Mouse (Mus musculus): Measurements from ENCODE around the gene Blvrb. TPM values are rescaled to one million over a fixed set of nuclear protein-coding genes. Genes with fewer than 3 reads are reported as not detected.

Blvrb gene
- polyA plus RNA-seq, 1 experiment from 2014 or later = 82.4 TPM

DNA sequence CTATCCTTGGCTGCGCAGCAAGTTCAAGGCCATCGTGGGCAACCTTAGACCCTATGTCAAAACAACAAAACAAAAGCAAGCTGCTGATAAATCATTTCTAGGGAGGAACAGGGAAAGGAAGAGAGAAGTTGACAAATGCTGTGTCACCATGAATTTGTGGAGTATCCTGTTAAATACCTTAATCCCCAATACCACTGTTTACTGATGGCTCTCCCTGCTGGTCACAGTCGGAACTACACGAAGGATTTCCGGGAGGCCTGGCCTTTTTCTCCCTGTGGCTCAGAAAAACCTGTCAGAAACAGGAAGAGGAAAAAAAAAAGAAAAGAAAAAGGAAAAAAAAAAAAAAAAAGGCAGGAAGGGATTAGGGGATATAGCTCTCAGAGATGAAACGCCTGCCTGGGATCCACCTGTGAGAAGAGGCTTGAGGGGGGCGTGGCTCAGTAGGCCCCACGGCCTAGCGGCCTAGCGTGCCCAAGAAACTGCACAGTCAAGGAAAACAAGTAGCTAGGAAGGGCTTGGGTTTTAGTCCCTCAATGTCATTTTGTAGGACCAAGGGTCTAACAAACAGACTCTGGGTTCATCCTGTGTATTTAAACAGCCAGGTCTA lies 1.6 kb downstream of the Blvrb start:
- Histone ChIP-seq H3K9me3 (replicated peaks) (no peaks in the 10 kb centered on the region), H3K4me3 (peak overlapping the region; percentile 69; the same call in 1 of the 2 replicates), H3K4me2 (peak overlapping the region; percentile 97; the same call in 1 of the 2 replicates), H3K27ac (ENCODE audit: poor library complexity, severe bottlenecking) (peak overlapping the region; percentile 66), H3K9ac (no peak overlapping the region), H3K27me3 (replicated peaks) (peaks cover 23% of the 10 kb centered on the region), H3K36me3 (no peaks in the 10 kb centered on the region), H3K4me1 (replicated peaks) (peaks cover 27% of the 10 kb centered on the region)
- 50% methylated on average over 10 of the region's 10 CpGs for WGBS
- ATAC-seq (ENCODE audit: insufficient number of reproducible peaks, low FRiP score) = peak; percentile 38; the same call in 1 of the 2 replicates

- Histone ChIP-seq H3K4me3 (no peak overlapping the region), H3K27ac (ENCODE audit: poor library complexity, severe bottlenecking) (no peak overlapping the region), H3K36me3 (no peaks in the 10 kb centered on the region), H3K4me2 (no peak overlapping the region), H3K9me3 (replicated peaks) (no peaks in the 10 kb centered on the region), H3K9ac (no peak overlapping the region), H3K4me1 (replicated peaks) (peaks cover 21% of the 10 kb centered on the region), H3K27me3 (replicated peaks) (peaks cover 3% of the 10 kb centered on the region)
- no peak for ATAC-seq (ENCODE audit: insufficient number of reproducible peaks, low FRiP score)
- 99% methylated on average over 2 of the region's 2 CpGs for WGBS
These were observed 3.6 kb downstream of the Blvrb start for GRCm38 (mm10) chr7:27451359-27451758.

DNA sequence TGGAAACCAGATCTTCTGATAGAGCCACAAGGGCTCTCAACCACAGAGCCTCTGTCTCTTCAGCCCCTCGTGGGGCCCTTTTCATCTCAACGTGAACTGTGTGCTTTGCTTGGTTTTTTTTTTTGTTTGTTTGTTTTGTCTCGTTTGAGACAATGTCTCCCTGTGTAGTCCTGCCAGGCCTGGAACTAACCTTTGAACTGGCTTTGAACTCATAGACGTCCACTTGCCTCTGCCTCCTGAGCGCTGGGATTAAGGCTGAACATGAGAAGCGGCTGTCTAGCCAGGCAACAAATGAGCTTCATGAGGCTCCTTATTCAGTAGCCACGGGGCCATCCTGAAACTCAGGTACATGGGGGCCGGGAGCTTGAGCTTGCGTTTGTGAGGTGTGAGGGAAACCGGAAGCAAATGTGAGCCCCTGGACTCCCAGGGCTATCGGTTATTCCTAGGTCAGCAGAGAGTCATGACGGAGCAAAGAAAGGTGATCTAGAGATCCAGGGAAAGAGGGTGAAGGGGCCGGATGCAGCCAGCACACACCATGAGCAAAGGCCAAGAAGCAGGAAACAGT lies 4.5 kb downstream of the Blvrb start:
- Histone ChIP-seq H3K27me3 (replicated peaks) (no peaks in the 10 kb centered on the region), H3K4me3 (no peak overlapping the region), H3K4me2 (peak overlapping the region; percentile 27; the same call in 1 of the 2 replicates), H3K4me1 (replicated peaks) (peaks cover 12% of the 10 kb centered on the region; the same call in 1 of the 2 replicates), H3K27ac (ENCODE audit: poor library complexity, severe bottlenecking) (no peak overlapping the region), H3K36me3 (no peaks in the 10 kb centered on the region), H3K9me3 (replicated peaks) (no peaks in the 10 kb centered on the region), H3K9ac (no peak overlapping the region)
- ATAC-seq (ENCODE audit: insufficient number of reproducible peaks, low FRiP score) = no peak
- 59% methylated on average over 13 of the region's 13 CpGs for WGBS

- Histone ChIP-seq H3K27me3 (replicated peaks) (no peaks in the 10 kb centered on the region), H3K9me3 (replicated peaks) (no peaks in the 10 kb centered on the region), H3K4me2 (no peak overlapping the region), H3K9ac (no peak overlapping the region), H3K36me3 (no peaks in the 10 kb centered on the region), H3K4me3 (no peak overlapping the region), H3K4me1 (replicated peaks) (no peaks in the 10 kb centered on the region), H3K27ac (ENCODE audit: poor library complexity, severe bottlenecking) (peak overlapping the region; percentile 51; the same call in 1 of the 2 replicates)
- peak; percentile 73 for ATAC-seq (ENCODE audit: insufficient number of reproducible peaks, low FRiP score)
- WGBS = 51% methylated on average over 10 of the region's 10 CpGs
These were observed 6.8 kb downstream of the Blvrb start for GRCm38 (mm10) chr7:27454461-27455121.

DNA sequence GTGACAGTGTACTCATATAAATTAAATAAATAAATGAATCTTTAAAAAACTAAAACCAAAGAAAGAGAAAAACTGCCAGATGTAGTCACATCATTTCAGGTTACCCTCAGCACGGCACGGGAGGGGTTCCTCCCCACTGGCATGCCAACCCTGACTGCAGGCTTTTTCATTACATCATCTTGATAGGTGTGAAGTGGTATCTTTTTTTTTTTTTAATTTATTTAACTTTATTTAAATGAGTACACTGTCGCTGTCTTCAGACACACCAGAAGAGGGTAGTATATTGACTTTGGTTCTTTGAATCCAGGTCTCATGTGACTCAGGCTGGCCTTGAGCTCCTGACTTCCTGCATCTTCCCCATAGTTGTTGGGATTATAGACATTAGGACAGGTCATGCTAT lies 7.5 kb downstream of the Blvrb start:
- no peak overlapping the region for H3K4me3 ChIP-seq
- no peak overlapping the region for H3K4me2 ChIP-seq
- H3K27me3 ChIP-seq (replicated peaks) = no peaks in the 10 kb centered on the region
- H3K36me3 ChIP-seq = no peaks in the 10 kb centered on the region
- WGBS = 81% methylated on average over 3 of the region's 3 CpGs
- H3K27ac ChIP-seq (ENCODE audit: poor library complexity, severe bottlenecking) = no peak overlapping the region
- ATAC-seq (ENCODE audit: insufficient number of reproducible peaks, low FRiP score) = no peak
- no peaks in the 10 kb centered on the region for H3K4me1 ChIP-seq (replicated peaks)
- no peak overlapping the region for H3K9ac ChIP-seq
- H3K9me3 ChIP-seq (replicated peaks) = no peaks in the 10 kb centered on the region

GRCm38 (mm10) chr7:27458614-27459013 lies 10.8 kb downstream of the Blvrb start:
- H3K27me3 ChIP-seq (replicated peaks) = no peaks in the 10 kb centered on the region
- H3K9me3 ChIP-seq (replicated peaks) = no peaks in the 10 kb centered on the region
- no peaks in the 10 kb centered on the region for H3K4me1 ChIP-seq (replicated peaks)
- no peak overlapping the region for H3K4me3 ChIP-seq
- H3K4me2 ChIP-seq = no peak overlapping the region
- peak; percentile 84 for ATAC-seq (ENCODE audit: insufficient number of reproducible peaks, low FRiP score)
- H3K9ac ChIP-seq = no peak overlapping the region
- no peak overlapping the region for H3K27ac ChIP-seq (ENCODE audit: poor library complexity, severe bottlenecking)
- WGBS = 78% methylated on average over 4 of the region's 4 CpGs
- peaks cover 2% of the 10 kb centered on the region; the same call in 1 of the 2 replicates for H3K36me3 ChIP-seq

- H3K36me3 ChIP-seq = peaks cover 3% of the 10 kb centered on the region; the same call in 1 of the 2 replicates
- H3K27ac ChIP-seq (ENCODE audit: poor library complexity, severe bottlenecking) = no peak overlapping the region
- no peak overlapping the region for H3K4me3 ChIP-seq
- H3K9ac ChIP-seq = no peak overlapping the region
- ATAC-seq (ENCODE audit: insufficient number of reproducible peaks, low FRiP score) = 0 out of 2 replicates have a peak, but pooled peaks have one; percentile 26
- 58% methylated on average over 5 of the region's 5 CpGs for WGBS
- H3K9me3 ChIP-seq (replicated peaks) = no peaks in the 10 kb centered on the region
- no peak overlapping the region for H3K4me2 ChIP-seq
- no peaks in the 10 kb centered on the region for H3K4me1 ChIP-seq (replicated peaks)
- no peaks in the 10 kb centered on the region for H3K27me3 ChIP-seq (replicated peaks)
These were observed 11.9 kb downstream of the Blvrb start for GRCm38 (mm10) chr7:27459640-27460039.

DNA sequence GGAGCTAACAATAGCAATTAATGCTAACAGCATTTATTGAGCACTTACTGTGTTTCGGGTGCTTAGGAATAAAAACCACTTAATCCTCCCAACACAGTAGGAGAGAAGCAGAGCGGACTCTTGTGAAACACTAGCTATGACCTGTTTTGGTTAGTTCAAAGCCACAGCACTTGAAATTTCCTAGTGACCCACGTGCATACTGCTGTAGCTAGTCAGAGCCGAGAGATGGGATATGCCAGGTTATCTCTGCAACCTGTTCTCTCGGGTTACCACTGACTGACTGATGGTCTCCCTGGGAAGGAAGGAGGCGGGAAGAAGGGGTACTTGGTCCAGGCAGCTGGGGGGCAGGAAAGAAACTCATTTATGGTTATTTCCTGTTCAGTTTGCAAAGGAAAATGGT lies 12.7 kb downstream of the Blvrb start:
- no peak overlapping the region for H3K4me3 ChIP-seq
- H3K4me1 ChIP-seq (replicated peaks) = no peaks in the 10 kb centered on the region
- 76% methylated on average over 6 of the region's 6 CpGs for WGBS
- peaks cover 3% of the 10 kb centered on the region; the same call in 1 of the 2 replicates for H3K36me3 ChIP-seq
- no peak overlapping the region for H3K27ac ChIP-seq (ENCODE audit: poor library complexity, severe bottlenecking)
- no peak for ATAC-seq (ENCODE audit: insufficient number of reproducible peaks, low FRiP score)
- H3K9me3 ChIP-seq (replicated peaks) = no peaks in the 10 kb centered on the region
- H3K4me2 ChIP-seq = no peak overlapping the region
- no peak overlapping the region for H3K9ac ChIP-seq
- H3K27me3 ChIP-seq (replicated peaks) = no peaks in the 10 kb centered on the region

- no peak overlapping the region; the same call in 1 of the 2 replicates for H3K27ac ChIP-seq (ENCODE audit: poor library complexity, severe bottlenecking)
- no peak overlapping the region for H3K9ac ChIP-seq
- H3K36me3 ChIP-seq = 0 out of 2 replicates have a peak, but pooled peaks cover 3% of the 10 kb centered on the region
- 38% methylated on average over 4 of the region's 4 CpGs for WGBS
- H3K4me1 ChIP-seq (replicated peaks) = peaks cover 8% of the 10 kb centered on the region; the same call in 1 of the 2 replicates
- no peaks in the 10 kb centered on the region for H3K9me3 ChIP-seq (replicated peaks)
- H3K4me2 ChIP-seq = no peak overlapping the region
- no peaks in the 10 kb centered on the region for H3K27me3 ChIP-seq (replicated peaks)
- H3K4me3 ChIP-seq = no peak overlapping the region
- ATAC-seq (ENCODE audit: insufficient number of reproducible peaks, low FRiP score) = no peak
These were observed 19.9 kb downstream of the Blvrb start for GRCm38 (mm10) chr7:27467648-27468047.

GRCm38 (mm10) chr7:27471390-27472120 lies 23.8 kb downstream of the Blvrb start:
- Histone ChIP-seq H3K4me2 (no peak overlapping the region), H3K9me3 (replicated peaks) (no peaks in the 10 kb centered on the region), H3K27ac (ENCODE audit: poor library complexity, severe bottlenecking) (no peak overlapping the region), H3K27me3 (replicated peaks) (no peaks in the 10 kb centered on the region), H3K4me1 (replicated peaks) (peaks cover 15% of the 10 kb centered on the region), H3K9ac (no peak overlapping the region), H3K36me3 (peaks cover 10% of the 10 kb centered on the region), H3K4me3 (no peak overlapping the region)
- no peak for ATAC-seq (ENCODE audit: insufficient number of reproducible peaks, low FRiP score)
- WGBS = 91% methylated on average over 11 of the region's 11 CpGs

DNA sequence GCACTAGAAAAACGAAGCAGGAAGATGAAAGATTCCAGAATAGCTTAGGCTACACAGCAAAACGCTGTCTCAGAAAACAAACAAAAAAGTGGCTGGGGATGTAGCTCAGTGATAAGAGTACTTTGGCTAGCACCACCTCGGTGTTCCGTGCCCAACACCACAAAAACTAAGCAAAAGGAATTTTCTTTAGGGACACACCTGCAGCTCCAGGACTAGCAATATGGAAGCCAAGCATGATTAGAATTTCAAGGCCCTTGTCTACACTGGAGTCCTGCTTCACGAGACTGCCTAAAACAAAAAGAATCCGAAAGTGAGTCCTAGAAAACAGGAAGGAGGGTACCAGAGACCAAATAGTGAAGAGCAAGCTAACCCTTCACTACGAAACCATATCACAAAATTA lies 24.8 kb downstream of the Blvrb start:
- Histone ChIP-seq H3K27me3 (replicated peaks) (no peaks in the 10 kb centered on the region), H3K4me3 (peak overlapping the region; percentile 82), H3K4me2 (peak overlapping the region; percentile 68), H3K9ac (peak overlapping the region; percentile 59; the same call in 1 of the 2 replicates), H3K9me3 (replicated peaks) (no peaks in the 10 kb centered on the region), H3K36me3 (peaks cover 18% of the 10 kb centered on the region), H3K27ac (ENCODE audit: poor library complexity, severe bottlenecking) (peak overlapping the region; percentile 91), H3K4me1 (replicated peaks) (peaks cover 13% of the 10 kb centered on the region)
- WGBS = 24% methylated on average over 7 of the region's 7 CpGs
- ATAC-seq (ENCODE audit: insufficient number of reproducible peaks, low FRiP score) = no peak
